Mouse (Mus musculus) MEL (cell line): ENCODE results near the gene Uprt. TPM values are rescaled to one million over a fixed set of nuclear protein-coding genes. Genes with fewer than 3 reads are reported as not detected.

Source experiments
- DNase-seq: peaks from one replicate; pipeline ENCODE4 v3.0.0; 2011; ENCODE audit warnings: low read depth, low spot score
- H3K27ac ChIP-seq: 2 replicates; pipeline ENCODE4 v1.5.1; 2012; ENCODE audit warnings: low read depth, mild to moderate bottlenecking, control low read depth, low read length, moderate library complexity; ENCODE audit not compliant: control insufficient read depth
- H3K27me3 ChIP-seq, 2 experiments: fragments of 150-350 bp in 1 of 2; sonication (generic) in 1 of 2; 2 replicates each; pipeline ENCODE4 v1.6.1; 2012; ENCODE audit warnings: low read length in 2 of 2, mild to moderate bottlenecking in 2 of 2, improper control_type of control experiment in 1 of 2, moderate library complexity in 1 of 2; ENCODE audit not compliant: insufficient read depth in 2 of 2, control insufficient read depth in 1 of 2
- H3K36me3 ChIP-seq, 2 experiments: 2 replicates each; pipeline ENCODE4 v1.6.1; 2012 to 2014; ENCODE audit warnings: low read length in 2 of 2, improper control_type of control experiment in 1 of 2, inconsistent platforms in 1 of 2, mild to moderate bottlenecking in 1 of 2; ENCODE audit not compliant: insufficient read depth in 2 of 2, control insufficient read depth in 1 of 2
- H3K4me1 ChIP-seq, 2 experiments: fragments of 150-350 bp in 1 of 2; sonication (generic) in 1 of 2; 2 replicates each; pipeline ENCODE4 v1.6.1; 2012; ENCODE audit warnings: low read length in 2 of 2, improper control_type of control experiment in 1 of 2, mild to moderate bottlenecking in 1 of 2; ENCODE audit not compliant: insufficient read depth in 2 of 2, control insufficient read depth in 1 of 2
- H3K4me3 ChIP-seq, 2 experiments: fragments of 150-350 bp in 1 of 2; sonication (generic) in 1 of 2; 2 replicates each; pipeline ENCODE4 v1.5.1; 2012; ENCODE audit warnings: low read depth in 2 of 2, low read length in 2 of 2, mild to moderate bottlenecking in 2 of 2, moderate library complexity in 2 of 2, control low read depth in 1 of 2, improper control_type of control experiment in 1 of 2; ENCODE audit not compliant: control insufficient read depth in 1 of 2, insufficient read depth in 1 of 2
- H3K79me2 ChIP-seq: 2 replicates; pipeline ENCODE4 v1.6.1; 2012; ENCODE audit warnings: mild to moderate bottlenecking, low read length, moderate library complexity; ENCODE audit not compliant: control insufficient read depth, poor library complexity, insufficient read depth
- H3K9ac ChIP-seq: 2 replicates; pipeline ENCODE4 v1.6.1; 2012; ENCODE audit warnings: low read depth, mild to moderate bottlenecking, control low read depth, low read length, moderate library complexity; ENCODE audit not compliant: control insufficient read depth, poor library complexity, severe bottlenecking
- H3K9me3 ChIP-seq: fragments of 150-350 bp; sonication (generic); replicated peaks from 2 replicates; pipeline ENCODE4 v1.6.1; 2012; ENCODE audit warnings: mild to moderate bottlenecking, low read length, improper control_type of control experiment, moderate library complexity; ENCODE audit not compliant: insufficient read depth
- TCF12 ChIP-seq: IDR thresholded peaks from 2 replicates; pipeline ENCODE4 v1.6.1; 2014; ENCODE audit warnings: low read depth, mild to moderate bottlenecking, inconsistent platforms, low read length, improper control_type of control experiment, moderate library complexity
- ZNF384 ChIP-seq: IDR thresholded peaks from 2 replicates; pipeline ENCODE4 v1.6.1; 2012; ENCODE audit warnings: low read depth, mild to moderate bottlenecking, inconsistent platforms, low read length, improper control_type of control experiment
- polyA plus RNA-seq, 2 experiments: library from polyadenylated mRNA; stranded (reverse) in 1 of 2; unstranded in 1 of 2; fragments of >175 nt in 1 of 2; fragments of >200 nt in 1 of 2; gene quantifications; 2 replicates each; pipeline versions ENCODE4 v1.2.1 to v1.2.4; 2012; ENCODE audit warnings: low replicate concordance in 2 of 2, low read depth in 1 of 2; ENCODE audit not compliant: insufficient read length in 2 of 2, insufficient read depth in 1 of 2, missing spikeins in 1 of 2
- total RNA-seq: library from RNA; depleted of rRNA; stranded (reverse); fragments of 300-350 nt; gene quantifications from 2 replicates; pipeline ENCODE4 v1.2.3, GENCODE M21; 2012; rRNA removed

The Uprt gene
- total and polyA plus RNA-seq, 3 experiments: 4.4 to 7.1 TPM; not detected in 1

DNA sequence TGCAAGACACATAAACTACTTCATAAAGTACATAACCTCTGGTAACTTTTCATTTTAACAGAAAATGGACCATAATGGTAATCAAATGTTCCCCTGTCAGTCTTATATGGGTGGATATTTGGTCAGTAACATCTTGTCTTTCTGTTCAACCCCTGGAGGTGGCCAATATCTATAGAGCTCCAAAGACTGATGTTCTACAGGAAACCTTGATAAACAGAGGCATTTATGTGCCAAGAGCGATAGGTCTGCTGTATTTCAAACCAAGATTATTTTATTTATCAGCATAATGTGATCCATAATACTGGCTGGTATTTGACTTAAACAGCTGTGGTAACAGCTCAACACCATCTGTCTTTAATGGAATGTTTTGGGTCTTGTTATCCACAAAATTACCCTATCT, 62.7 kb downstream of the Uprt start:
- Histone ChIP-seq H3K4me3 (no peak overlapping the region), H3K79me2 (no peaks in the 10 kb centered on the region), H3K9me3 (no peaks in the 10 kb centered on the region), H3K27me3 (no peaks in the 10 kb centered on the region), H3K4me1 (no peaks in the 10 kb centered on the region), H3K36me3 (no peaks in the 10 kb centered on the region), H3K27ac (no peak overlapping the region), H3K9ac (no peak overlapping the region)
- TF ChIP-seq TCF12 (peak; percentile 34; the same call in 1 of the 2 replicates), ZNF384 (no peak)
- DNase-seq: no peak

Other genes starting within 250 kb of the Uprt start
- 22.0 and 24.3 TPM in 2 replicates for gene Abcb7, start 69.0 kb upstream of the Uprt start, total RNA-seq
- gene Abcb7, start 69.0 kb upstream of the Uprt start, polyA plus RNA-seq: 10 to 100 TPM in 1 of 2 experiments, not detected in 1; 22.0 TPM
- not detected in 2 replicates for gene Zdhhc15, start 188.2 kb downstream of the Uprt start, total RNA-seq
- gene Zdhhc15, start 188.2 kb downstream of the Uprt start, polyA plus RNA-seq: not detected